Mouse (Mus musculus) cerebellum, postnatal 36 days (tissue): Measurements from ENCODE around the gene Tbc1d10c.
"Not testable (repeated sequence)": the region's sequence is repeated elsewhere in the genome, so short reads cannot be mapped to it uniquely, and the experiment has no call there.

Source experiments
- DNase-seq, 2 experiments: peaks; one replicate each; pipeline ENCODE4 v3.0.0; 2021 to 2022; ENCODE audit warnings: mixed read lengths in 2 of 2

The Tbc1d10c gene

GRCm38 (mm10) chr19:4140147-4140546 lies 50.9 kb downstream of the Tbc1d10c start:
- no peak for DNase-seq

DNA sequence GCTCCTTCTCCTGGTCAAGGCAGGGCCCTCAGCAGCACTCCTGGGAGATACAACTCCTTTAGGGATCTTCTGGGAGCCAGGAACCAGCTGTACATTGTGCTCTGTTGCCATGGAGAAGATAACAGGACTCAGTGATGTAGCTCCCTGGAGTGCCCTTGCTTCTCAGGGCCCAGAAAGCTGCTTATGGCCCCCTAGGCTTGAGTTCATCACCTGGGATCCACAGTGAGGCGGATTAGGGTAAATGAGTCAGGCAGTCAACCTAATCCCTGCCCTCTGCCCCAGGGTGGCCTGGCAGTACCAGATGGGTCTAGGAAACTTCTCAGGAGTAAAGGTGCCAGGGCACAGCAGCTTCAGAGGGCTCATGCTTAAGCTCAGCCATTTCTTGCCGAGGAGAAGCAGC lies 51.6 kb downstream of the Tbc1d10c start, which contains the start of gene Gpr152:
Gene Gpr152 (plus strand): TSS at position 342 of the 400 bp plus-strand sequence.
- DNase-seq = no peak

- DNase-seq = no peak
These were observed 53.2 kb downstream of the Tbc1d10c start for GRCm38 (mm10) chr19:4137913-4138312.

GRCm38 (mm10) chr19:4136463-4136862 lies 54.6 kb downstream of the Tbc1d10c start:
- no peak for DNase-seq

DNA sequence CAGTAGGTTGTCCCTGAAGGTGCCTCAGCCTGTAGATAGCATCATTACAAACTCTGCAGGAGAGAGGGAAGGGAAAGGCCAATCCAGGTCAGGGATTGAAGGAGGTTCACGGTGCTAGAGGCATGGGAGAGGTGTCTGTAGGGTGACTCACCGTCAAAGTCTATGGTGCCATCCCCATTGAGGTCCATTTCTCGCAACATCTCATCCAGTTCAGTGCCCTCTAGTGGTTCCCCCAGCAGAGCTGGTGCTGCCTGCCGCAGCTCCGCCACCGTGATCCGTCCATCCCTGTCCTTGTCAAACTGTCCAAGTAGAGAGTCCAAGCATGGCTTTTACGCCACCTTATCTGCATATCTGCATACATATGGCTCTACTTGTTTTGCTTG lies 55.1 kb downstream of the Tbc1d10c start:
- not testable (repeated sequence) for DNase-seq

DNA sequence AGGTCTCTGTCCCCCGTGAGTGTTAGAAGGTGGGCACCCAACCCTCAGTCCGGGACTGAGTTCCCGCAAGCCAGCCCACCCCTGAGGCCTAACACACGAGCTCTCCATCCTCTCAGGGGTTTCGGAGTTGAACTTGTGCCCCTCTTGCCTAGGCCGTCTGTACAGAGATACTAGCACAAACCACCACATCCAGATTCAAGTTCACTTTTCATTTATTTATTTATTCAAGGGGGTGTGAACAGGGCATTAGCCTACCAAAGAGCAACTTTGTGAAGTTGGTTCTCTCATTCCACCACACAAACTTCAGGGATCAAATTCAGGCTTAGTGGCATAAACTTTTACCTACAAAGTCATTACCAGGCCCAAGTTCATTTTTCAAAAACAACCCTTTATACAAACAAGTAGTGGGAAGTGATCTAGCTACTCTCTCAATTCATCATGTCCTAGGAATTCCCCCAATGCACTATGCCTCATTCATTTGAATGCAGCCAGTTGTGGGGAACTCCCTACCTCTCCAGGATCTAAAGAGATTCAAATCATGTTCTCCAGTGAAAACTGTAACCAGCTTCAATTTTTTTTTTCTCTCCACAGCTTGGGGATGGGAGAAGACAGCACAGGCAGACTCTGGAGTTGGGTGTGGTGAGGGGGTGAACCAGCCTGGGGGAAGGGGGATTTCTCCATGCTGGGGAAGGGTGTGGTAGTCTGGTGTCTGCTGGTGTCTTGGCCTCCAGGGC lies 55.7 kb downstream of the Tbc1d10c start:
- not testable (repeated sequence) for DNase-seq

DNA sequence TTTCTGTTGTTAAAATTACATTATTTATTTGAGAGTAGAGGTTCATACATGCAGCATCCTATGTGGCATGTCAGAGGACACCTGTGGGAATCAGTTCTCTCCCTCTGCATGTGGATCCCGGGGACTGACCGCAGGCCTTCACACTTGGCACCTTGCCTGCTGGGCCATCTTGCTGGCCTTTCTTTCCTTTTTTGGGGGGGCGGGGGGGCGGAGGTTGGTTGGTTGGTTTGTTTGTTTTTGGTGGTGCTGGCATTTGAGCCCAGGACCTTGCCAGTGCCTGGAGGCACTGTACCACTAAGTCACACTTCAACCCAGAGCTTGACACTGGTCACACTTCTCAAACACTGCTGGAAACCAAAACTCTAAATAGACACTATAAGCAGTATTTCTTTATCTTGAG lies 56.7 kb downstream of the Tbc1d10c start:
- DNase-seq = no peak
